Mouse (Mus musculus) cerebellum, adult 2 months (tissue): ENCODE measurements at regions not wholly inside any gene's neighbourhood (a gene's known extent, or its start where the extent isn't known, plus 50 kb on each side); places are given as distances from the start of the nearest gene placed in this dataset.

Experiments
- CTCF ChIP-seq: fragments of 200-500 bp; IDR thresholded peaks from 2 replicates; pipeline ENCODE4 v1.5.1; 2011; ENCODE audit warnings: low read depth, mild to moderate bottlenecking, control low read depth, low read length, moderate library complexity, borderline replicate concordance; ENCODE audit not compliant: insufficient read depth
- POLR2A ChIP-seq: fragments of 200-500 bp; IDR thresholded peaks from 2 replicates; pipeline ENCODE4 v1.6.1; 2011; ENCODE audit warnings: low read length, control low read depth, borderline replicate concordance; ENCODE audit not compliant: insufficient read depth

- TF ChIP-seq CTCF (no peak), POLR2A (no peak)
Observed at GRCm38 (mm10) chr14:48903526-48903925, 162.4 kb upstream of the Ap5m1 start.
